Mouse (Mus musculus): ENCODE results near the gene Ephb2.

Ephb2 gene

GRCm38 (mm10) chr4:136731761-136732160 is 104.0 kb downstream of the Ephb2 start:
- WGBS, result 55% methylated on average over 5 of the region's 5 CpGs

GRCm38 (mm10) chr4:136731008-136731609 is 104.7 kb downstream of the Ephb2 start:
- WGBS, result 53% methylated on average over 13 of the region's 13 CpGs

- 86% methylated on average over 9 of the region's 9 CpGs for WGBS
These were observed 105.3 kb downstream of the Ephb2 start for GRCm38 (mm10) chr4:136730501-136730900.

- WGBS, result 72% methylated on average over 2 of the region's 2 CpGs
These were observed 106.2 kb downstream of the Ephb2 start for GRCm38 (mm10) chr4:136729574-136729973.

- WGBS, result 67% methylated on average over 8 of the region's 8 CpGs
These were observed 108.8 kb downstream of the Ephb2 start for GRCm38 (mm10) chr4:136726941-136727340.

- 80% methylated on average over 17 of the region's 17 CpGs for WGBS
These were observed 111.1 kb downstream of the Ephb2 start for GRCm38 (mm10) chr4:136724731-136725130.

- 51% methylated on average over 17 of the region's 17 CpGs for WGBS
These were observed 113.3 kb downstream of the Ephb2 start for GRCm38 (mm10) chr4:136722361-136723082.

GRCm38 (mm10) chr4:136721937-136722336 is 113.9 kb downstream of the Ephb2 start:
- WGBS, result 86% methylated on average over 3 of the region's 3 CpGs

GRCm38 (mm10) chr4:136720025-136720424 is 115.8 kb downstream of the Ephb2 start:
- 86% methylated on average over 9 of the region's 9 CpGs for WGBS

- whole genome bisulfite sequencing, result 73% methylated on average over 14 of the region's 14 CpGs
These were observed 117.4 kb downstream of the Ephb2 start for GRCm38 (mm10) chr4:136718193-136718986.

GRCm38 (mm10) chr4:136716561-136716972 is 119.2 kb downstream of the Ephb2 start:
- 44% methylated on average over 7 of the region's 7 CpGs for WGBS

- 62% methylated on average over 6 of the region's 6 CpGs for WGBS
These were observed 121.3 kb downstream of the Ephb2 start for GRCm38 (mm10) chr4:136714530-136714929.

GRCm38 (mm10) chr4:136713889-136714288 is 121.9 kb downstream of the Ephb2 start:
- 87% methylated on average over 7 of the region's 7 CpGs for WGBS

- 85% methylated on average over 3 of the region's 3 CpGs for WGBS
These were observed 122.4 kb downstream of the Ephb2 start for GRCm38 (mm10) chr4:136713431-136713830.

GRCm38 (mm10) chr4:136711985-136712768 is 123.6 kb downstream of the Ephb2 start:
- 54% methylated on average over 20 of the region's 20 CpGs for WGBS

- 99% methylated on average over 9 of the region's 9 CpGs for WGBS
These were observed 125.4 kb downstream of the Ephb2 start for GRCm38 (mm10) chr4:136710345-136710744.

GRCm38 (mm10) chr4:136708956-136709355 is 126.8 kb downstream of the Ephb2 start:
- WGBS, result 80% methylated on average over 2 of the region's 2 CpGs

GRCm38 (mm10) chr4:136706696-136707095 is 129.1 kb downstream of the Ephb2 start:
- WGBS, result 90% methylated on average over 4 of the region's 4 CpGs

GRCm38 (mm10) chr4:136705091-136705490 is 130.7 kb downstream of the Ephb2 start:
- 74% methylated on average over 5 of the region's 5 CpGs for WGBS

GRCm38 (mm10) chr4:136704551-136704950 is 131.2 kb downstream of the Ephb2 start:
- 77% methylated on average over 3 of the region's 3 CpGs for WGBS

GRCm38 (mm10) chr4:136703351-136703750 is 132.4 kb downstream of the Ephb2 start:
- WGBS, result 86% methylated on average over 11 of the region's 11 CpGs

- 67% methylated on average over 8 of the region's 8 CpGs for WGBS
These were observed 133.3 kb downstream of the Ephb2 start for GRCm38 (mm10) chr4:136702456-136702855.
